Mouse (Mus musculus) hindbrain, embryonic 11.5 days (tissue): ENCODE measurements around the gene Tex11. TPM values are rescaled to one million over a fixed set of nuclear protein-coding genes. Genes with fewer than 3 reads are reported as not detected.
A peak's percentile ranks its signal among the peaks of the same experiment; 100 is the strongest.
"Not testable (repeated sequence)": the region's sequence is repeated elsewhere in the genome, so short reads cannot be mapped to it uniquely, and the experiment has no call there.

Source experiments
- ATAC-seq: fragments of 200-750 bp; cut with Nextera tagmentation; 2 replicates; pipeline ENCODE4 v1.8.0; 2017; ENCODE audit warnings: mild to moderate bottlenecking, moderate TSS enrichment, moderate library complexity; ENCODE audit not compliant: low FRiP score
- DNase-seq: peaks from one replicate; pipeline ENCODE4 v3.0.0-alpha.2; 2015; ENCODE audit warnings: low spot score
- H3K27ac ChIP-seq: fragments of 300-500 bp; sonication (generic); 2 replicates; pipeline ENCODE4 v1.5.1; 2014; ENCODE audit warnings: mild to moderate bottlenecking, low read depth, low read length
- H3K27me3 ChIP-seq: fragments of 300-500 bp; sonication (generic); 2 replicates; pipeline ENCODE4 v1.6.1; 2014; ENCODE audit warnings: mild to moderate bottlenecking, low read length, moderate library complexity, mixed read lengths; ENCODE audit not compliant: control insufficient read depth, insufficient read depth
- H3K36me3 ChIP-seq: fragments of 300-500 bp; sonication (generic); 2 replicates; pipeline ENCODE4 v1.6.1; 2014; ENCODE audit warnings: mild to moderate bottlenecking, low read length, moderate library complexity, mixed read lengths; ENCODE audit not compliant: control insufficient read depth, insufficient read depth
- H3K4me1 ChIP-seq: fragments of 300-500 bp; sonication (generic); replicated peaks from 2 replicates; pipeline ENCODE4 v1.6.1; 2014; ENCODE audit warnings: low read length, mixed read lengths; ENCODE audit not compliant: control insufficient read depth, insufficient read depth
- H3K4me2 ChIP-seq: fragments of 300-500 bp; sonication (generic); replicated peaks from 2 replicates; pipeline ENCODE4 v1.6.1; 2014; ENCODE audit warnings: mild to moderate bottlenecking, low read depth, low read length
- H3K4me3 ChIP-seq: fragments of 300-500 bp; sonication (generic); 2 replicates; pipeline ENCODE4 v1.5.1; 2014; ENCODE audit warnings: low read depth, low read length
- H3K9ac ChIP-seq: fragments of 300-500 bp; sonication (generic); 2 replicates; pipeline ENCODE4 v1.6.1; 2014; ENCODE audit warnings: low read depth, low read length
- H3K9me3 ChIP-seq: fragments of 300-500 bp; sonication (generic); 2 replicates; pipeline ENCODE4 v1.6.1; 2016; ENCODE audit warnings: low read length; ENCODE audit not compliant: control insufficient read depth
- WGBS: fragments of 180-500 bp; shearing (Covaris S2); extraction: QIAGEN DNeasy Blood & Tissue Kit; methylation state at CpG from one replicate; pipeline ENCODE4 v1.1.7; 2014; 5-methylcytosine and 5-hydroxymethylcytosine counted together
- polyA plus RNA-seq: library from polyadenylated mRNA; unstranded; fragments of >200 nt; fragmentation: Nextera tagmentation; extraction: Ambion mirVana; gene quantifications from 2 replicates; pipeline ENCODE4 v1.2.1, GENCODE M21; 2014

Tex11 gene
- 0.07 and 0.19 TPM in 2 replicates for polyA plus RNA-seq

GRCm38 (mm10) chrX:101059541-101059940 lies at the start of gene Tex11:
Gene Tex11 (minus strand): TSS chrX:101059667.
- Histone ChIP-seq H3K4me2 (no peak within 1 kb of the TSS), H3K4me1 (no peaks in the 10 kb centered on the region), H3K36me3 (no peaks in the 10 kb centered on the region), H3K27me3 (no peaks in the 10 kb centered on the region), H3K9ac (no peak within 1 kb of the TSS), H3K9me3 (no peaks in the 10 kb centered on the region), H3K27ac (no peak within 1 kb of the TSS), H3K4me3 (no peak within 1 kb of the TSS)
- 87% methylated on average over 31 of the region's 31 CpGs for WGBS
- no peak for ATAC-seq
- DNase-seq, result no peak

DNA sequence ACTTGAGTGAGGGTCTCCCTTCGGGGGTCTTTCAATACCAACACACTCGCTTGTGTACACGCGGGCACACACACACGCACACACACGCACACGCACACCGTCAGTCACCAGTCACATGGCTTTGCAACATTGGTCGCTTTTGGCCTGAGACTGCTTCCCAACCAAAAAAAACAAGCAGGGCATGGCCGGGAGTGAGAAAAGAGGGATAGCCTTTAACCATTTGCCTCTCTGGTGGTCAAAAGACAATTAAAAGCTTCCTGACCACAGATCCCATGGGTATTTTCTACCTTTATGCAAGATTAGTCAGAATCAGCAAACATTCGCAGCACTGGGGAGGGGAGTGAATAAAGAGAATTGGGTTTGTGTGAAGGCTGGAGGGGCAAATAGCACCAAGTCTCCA lies 26.5 kb upstream of the Tex11 start, which contains the start of gene Slc7a3:
Gene Slc7a3 (minus strand): TSS at position 101 of the 400 bp plus-strand sequence.
- ATAC-seq, result no peak
- DNase-seq, result peak; percentile 1
- Histone ChIP-seq H3K4me1 (no peaks in the 10 kb centered on the region), H3K9me3 (no peaks in the 10 kb centered on the region), H3K27ac (no peak within 1 kb of the TSS), H3K36me3 (no peaks in the 10 kb centered on the region), H3K9ac (no peak within 1 kb of the TSS), H3K27me3 (0 out of 2 replicates have a peak, but pooled peaks cover 7% of the 10 kb centered on the region), H3K4me3 (peak within 1 kb of the TSS; percentile 16; the same call in 1 of the 2 replicates), H3K4me2 (peak within 1 kb of the TSS; percentile 52)
- 48% methylated on average over 11 of the region's 11 CpGs for WGBS

GRCm38 (mm10) chrX:101085211-101085610 lies 25.7 kb upstream of the Tex11 start:
- not testable (repeated sequence) for H3K27ac ChIP-seq, H3K9ac ChIP-seq, H3K4me1 ChIP-seq, H3K36me3 ChIP-seq, ATAC-seq, H3K27me3 ChIP-seq, H3K9me3 ChIP-seq
- DNase-seq, result peak; percentile 3
- Histone ChIP-seq H3K4me3 (peak overlapping the region; percentile 16; the same call in 1 of the 2 replicates), H3K4me2 (peak overlapping the region; percentile 52)
- whole genome bisulfite sequencing, result 7% methylated on average over 5 of the region's 9 CpGs

DNA sequence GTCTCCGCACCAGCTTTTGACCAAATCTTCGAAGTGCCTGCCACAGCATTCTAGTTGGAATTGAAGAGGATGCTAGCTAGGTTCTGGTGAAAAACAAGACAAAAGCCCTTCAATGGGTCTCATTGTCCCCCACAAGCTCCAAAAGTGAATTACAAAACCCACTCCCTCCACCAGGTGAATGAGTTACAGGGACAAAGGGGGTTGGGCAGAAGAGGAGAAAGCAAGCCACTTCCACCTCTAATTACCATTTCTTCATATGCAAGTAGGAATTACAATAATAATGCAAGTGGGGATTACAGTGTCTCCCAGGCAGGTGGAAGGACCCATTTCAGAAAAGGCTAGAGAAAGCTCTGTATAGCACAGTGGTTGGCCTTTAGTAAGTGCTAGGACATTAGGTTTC lies 24.7 kb upstream of the Tex11 start:
- Histone ChIP-seq H3K4me2 (no peak overlapping the region), H3K27ac (no peak overlapping the region), H3K9me3 (no peaks in the 10 kb centered on the region), H3K4me1 (no peaks in the 10 kb centered on the region), H3K27me3 (0 out of 2 replicates have a peak, but pooled peaks cover 7% of the 10 kb centered on the region), H3K36me3 (no peaks in the 10 kb centered on the region), H3K4me3 (no peak overlapping the region), H3K9ac (no peak overlapping the region)
- ATAC-seq (no peak), DNase-seq (no peak)
- WGBS, result 58% methylated on average over 2 of the region's 2 CpGs

GRCm38 (mm10) chrX:101065245-101065644 lies 5.8 kb upstream of the Tex11 start:
- ATAC-seq (no peak), DNase-seq (no peak)
- Histone ChIP-seq H3K4me3 (no peak overlapping the region), H3K27me3 (no peaks in the 10 kb centered on the region), H3K9ac (no peak overlapping the region), H3K27ac (no peak overlapping the region), H3K4me2 (no peak overlapping the region), H3K9me3 (no peaks in the 10 kb centered on the region), H3K36me3 (no peaks in the 10 kb centered on the region), H3K4me1 (no peaks in the 10 kb centered on the region)
- 81% methylated on average over 1 of the region's 1 CpGs for WGBS

GRCm38 (mm10) chrX:101063503-101063902 lies 4.0 kb upstream of the Tex11 start:
- WGBS, result 80% methylated on average over 2 of the region's 2 CpGs
- Histone ChIP-seq H3K9ac (no peak overlapping the region), H3K9me3 (no peaks in the 10 kb centered on the region), H3K27me3 (no peaks in the 10 kb centered on the region), H3K4me2 (no peak overlapping the region), H3K36me3 (no peaks in the 10 kb centered on the region), H3K27ac (no peak overlapping the region), H3K4me1 (no peaks in the 10 kb centered on the region), H3K4me3 (no peak overlapping the region)
- DNase-seq (no peak), ATAC-seq (no peak)

- ATAC-seq (no peak), DNase-seq (peak; percentile 0)
- no peak overlapping the region for H3K9ac ChIP-seq
- no peaks in the 10 kb centered on the region for H3K27me3 ChIP-seq
- no peaks in the 10 kb centered on the region for H3K4me1 ChIP-seq
- no peaks in the 10 kb centered on the region for H3K9me3 ChIP-seq
- WGBS, result 45% methylated on average over 2 of the region's 2 CpGs
- no peak overlapping the region for H3K27ac ChIP-seq
- no peak overlapping the region for H3K4me3 ChIP-seq
- no peaks in the 10 kb centered on the region for H3K36me3 ChIP-seq
- no peak overlapping the region for H3K4me2 ChIP-seq
Observed at GRCm38 (mm10) chrX:100943640-100944039, 115.8 kb downstream of the Tex11 start.

DNA sequence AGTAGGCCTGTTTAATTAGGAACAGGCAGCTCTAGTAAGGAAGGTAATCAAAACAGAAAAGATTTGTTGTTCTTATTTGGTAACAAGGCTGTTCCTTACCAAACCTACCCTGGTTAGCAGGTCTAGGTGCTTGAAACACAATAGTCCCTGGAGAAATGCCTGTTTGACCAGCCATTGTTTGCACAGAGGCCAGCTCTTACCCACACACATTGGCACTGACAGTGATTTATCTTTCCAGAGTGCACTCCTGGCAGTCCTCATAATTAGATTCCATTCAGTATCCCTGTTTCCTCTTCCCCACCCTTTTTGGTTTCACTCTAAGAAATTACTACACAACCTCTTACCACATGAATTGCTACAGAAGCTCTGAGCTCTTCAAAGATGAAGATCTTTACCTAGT lies 220.3 kb downstream of the Tex11 start:
- DNase-seq, result no peak
- H3K9ac ChIP-seq, result no peak overlapping the region
- H3K4me2 ChIP-seq, result no peak overlapping the region
- H3K27ac ChIP-seq, result no peak overlapping the region
- ATAC-seq, result no peak
- no peaks in the 10 kb centered on the region for H3K27me3 ChIP-seq
- H3K9me3 ChIP-seq, result no peaks in the 10 kb centered on the region
- no peaks in the 10 kb centered on the region for H3K4me1 ChIP-seq
- H3K4me3 ChIP-seq, result no peak overlapping the region
- H3K36me3 ChIP-seq, result no peaks in the 10 kb centered on the region

- Histone ChIP-seq H3K36me3 (no peaks in the 10 kb centered on the region), H3K4me3 (no peak overlapping the region), H3K27me3 (no peaks in the 10 kb centered on the region), H3K9ac (no peak overlapping the region), H3K27ac (no peak overlapping the region), H3K4me1 (no peaks in the 10 kb centered on the region), H3K4me2 (no peak overlapping the region), H3K9me3 (no peaks in the 10 kb centered on the region)
- WGBS, result 83% methylated on average over 2 of the region's 2 CpGs
- no peak for ATAC-seq
- DNase-seq, result no peak
Observed at GRCm38 (mm10) chrX:100832806-100833205, 226.7 kb downstream of the Tex11 start.
